Mouse (Mus musculus) layer of hippocampus, postnatal 14 days (tissue): Measurements from ENCODE around the gene Krt12. TPM values are rescaled to one million over a fixed set of nuclear protein-coding genes. Genes with fewer than 3 reads are reported as not detected.

Experiments
- DNase-seq, 2 experiments: peaks; one replicate each; pipeline ENCODE4 v3.0.0; 2021 to 2022; ENCODE audit warnings: low spot score in 2 of 2, mixed read lengths in 1 of 2
- total RNA-seq, 2 experiments: library from RNA; stranded (reverse); gene quantifications; 2 replicates each; pipeline ENCODE4 v1.2.3; 2021

Gene Krt12
- total RNA-seq, 2 experiments from 2014 or later = 1.1 to 1.5 TPM

DNA sequence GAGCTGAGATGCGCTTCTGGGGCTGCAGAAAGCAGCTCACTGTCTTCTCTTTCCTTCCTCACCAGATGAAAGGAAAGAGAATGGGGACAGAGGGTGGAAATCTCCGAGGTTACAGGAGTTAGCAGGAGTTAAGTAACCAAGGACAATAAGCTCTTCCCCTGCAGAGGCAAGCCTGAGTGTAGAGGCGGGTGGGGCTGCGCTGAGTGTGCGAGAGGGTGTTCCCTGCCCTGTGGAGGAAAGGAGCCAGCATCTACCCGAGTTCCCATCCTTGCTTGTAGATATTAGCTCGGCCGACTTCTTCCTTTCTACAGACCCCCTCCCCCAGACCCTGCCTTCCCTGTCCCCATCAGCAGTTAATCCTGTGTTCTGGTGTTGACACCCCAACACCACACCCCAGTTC, 23.2 kb downstream of the Krt12 start:
- DNase-seq = no peak

DNA sequence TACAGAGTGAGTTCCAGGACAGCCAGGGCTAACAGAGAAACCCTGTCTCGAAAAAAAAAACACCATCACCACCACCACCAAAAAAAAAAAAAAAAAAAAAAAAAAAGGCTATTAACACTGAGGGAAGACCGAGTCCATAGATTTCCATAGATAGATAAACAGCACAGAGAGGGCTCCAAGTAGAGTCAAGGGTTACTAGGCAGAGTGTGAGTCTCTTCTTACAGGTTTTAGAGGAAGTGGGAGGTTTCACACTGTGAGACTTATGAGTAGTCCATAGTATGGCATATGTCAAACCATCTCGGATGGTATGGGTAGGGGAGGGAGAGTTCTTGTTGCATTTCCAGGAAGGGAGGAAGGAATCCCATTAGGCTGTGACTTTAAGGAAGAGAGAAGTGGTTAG, 24.0 kb downstream of the Krt12 start:
- DNase-seq = no peak

DNA sequence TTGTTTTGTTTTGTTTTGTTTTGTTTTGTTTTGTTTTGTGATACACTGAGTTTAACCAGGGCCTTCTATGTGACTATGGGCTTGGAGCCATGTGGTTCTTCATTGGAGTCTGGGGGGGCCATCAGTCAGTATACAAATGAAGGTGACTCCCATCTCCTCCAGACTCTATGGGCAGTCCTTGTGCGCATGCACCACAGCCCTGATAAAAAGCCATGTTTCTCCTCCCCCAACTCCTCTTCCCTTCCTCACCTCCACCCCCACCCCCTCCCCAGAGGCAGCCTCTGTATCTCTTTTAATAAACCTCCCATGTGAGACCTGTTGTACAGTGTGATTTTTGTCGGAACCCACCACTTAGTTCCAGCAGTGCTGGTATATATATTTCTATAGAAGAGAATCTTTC, 25.4 kb downstream of the Krt12 start:
- DNase-seq = no peak

GRCm38 (mm10) chr11:99396034-99396433, 26.0 kb downstream of the Krt12 start:
- no peak for DNase-seq

DNA sequence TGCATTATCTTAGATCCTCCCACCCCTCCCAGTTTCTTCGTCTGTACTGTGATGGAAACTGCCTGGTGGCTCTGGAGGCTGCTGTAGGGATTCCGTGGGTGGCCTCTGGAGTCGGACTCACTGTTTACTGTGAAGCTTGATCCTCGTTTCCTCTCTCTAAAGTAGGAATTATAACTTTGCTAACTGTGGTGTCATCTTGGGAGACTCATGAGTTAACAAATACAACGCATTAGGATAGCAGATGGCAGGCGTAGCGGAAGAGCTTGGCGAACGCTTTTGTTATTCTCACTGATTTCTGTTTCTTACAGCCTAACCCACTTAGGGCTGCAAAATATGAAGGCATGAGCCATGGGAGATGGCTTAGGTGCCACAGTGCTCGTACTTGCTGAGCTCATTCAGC, 29.6 kb downstream of the Krt12 start:
- DNase-seq = peak in 1 of 2 experiments; percentile 46

DNA sequence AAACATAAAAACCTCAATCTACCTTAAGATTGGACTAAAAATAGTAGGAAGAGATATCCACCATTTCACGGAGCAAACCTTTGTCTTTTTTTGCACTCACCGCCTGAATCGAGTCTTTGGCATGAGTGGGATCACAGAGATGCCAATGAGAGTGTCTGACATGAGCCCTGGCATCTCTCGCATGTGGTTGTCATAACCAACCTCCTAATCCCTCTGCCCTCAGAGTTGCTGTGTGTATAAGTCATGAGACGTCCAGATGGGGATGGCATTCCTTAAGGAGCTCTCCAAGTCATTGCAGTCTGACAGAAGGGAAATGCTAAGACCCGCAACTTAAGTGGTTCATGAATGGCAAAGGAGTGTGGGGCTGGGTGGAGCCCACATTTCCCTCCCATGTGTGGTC, 30.7 kb downstream of the Krt12 start:
- no peak for DNase-seq

DNA sequence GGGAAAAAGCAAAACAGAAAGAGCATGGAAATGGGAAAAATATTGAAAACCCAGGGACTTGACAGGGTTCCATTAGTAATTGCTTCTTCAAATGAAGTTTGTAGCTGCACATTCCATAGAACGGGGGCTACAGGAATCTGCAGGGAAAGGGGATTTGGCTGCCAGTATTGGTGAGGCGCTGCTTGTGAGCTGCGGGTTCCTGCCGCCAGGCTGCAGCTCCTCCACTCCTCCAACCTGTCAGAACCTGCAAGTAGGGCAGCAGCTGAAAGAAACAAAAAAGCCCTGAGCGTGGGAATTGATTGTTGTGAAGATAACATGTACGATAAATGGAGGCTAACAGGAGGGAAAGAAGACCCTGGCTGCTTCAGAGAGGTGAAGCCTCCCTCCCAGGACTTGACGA, 31.2 kb downstream of the Krt12 start:
- no peak for DNase-seq

- no peak for DNase-seq
Measured at GRCm38 (mm10) chr11:99389264-99389663, 32.8 kb downstream of the Krt12 start, which contains the start of gene Krt10. Krt10 (minus strand) TSS chr11:99389364.

GRCm38 (mm10) chr11:99388661-99389060, 33.4 kb downstream of the Krt12 start:
- no peak for DNase-seq

GRCm38 (mm10) chr11:99385813-99386721, 36.0 kb downstream of the Krt12 start:
- DNase-seq = peak; percentile 84 to 90

DNA sequence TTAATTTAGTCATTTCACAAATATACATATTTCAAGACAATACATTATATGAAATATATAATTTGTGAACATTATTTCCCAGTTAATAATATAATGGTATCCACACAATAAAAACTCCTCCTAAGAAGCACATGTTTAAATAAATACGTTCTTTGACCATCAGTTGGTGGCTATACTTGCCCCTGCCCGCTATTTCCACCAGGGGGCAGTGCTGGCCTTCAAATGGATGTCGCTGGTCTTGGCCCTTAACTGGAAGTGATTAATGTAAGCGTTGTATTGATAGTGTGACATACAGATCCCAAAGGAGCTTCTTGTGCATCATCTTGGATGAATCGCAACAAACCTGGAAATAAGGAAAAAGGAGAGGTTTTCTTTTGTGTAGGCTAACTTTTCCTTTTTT, 42.5 kb downstream of the Krt12 start:
- peak; percentile 54 to 85 for DNase-seq

DNA sequence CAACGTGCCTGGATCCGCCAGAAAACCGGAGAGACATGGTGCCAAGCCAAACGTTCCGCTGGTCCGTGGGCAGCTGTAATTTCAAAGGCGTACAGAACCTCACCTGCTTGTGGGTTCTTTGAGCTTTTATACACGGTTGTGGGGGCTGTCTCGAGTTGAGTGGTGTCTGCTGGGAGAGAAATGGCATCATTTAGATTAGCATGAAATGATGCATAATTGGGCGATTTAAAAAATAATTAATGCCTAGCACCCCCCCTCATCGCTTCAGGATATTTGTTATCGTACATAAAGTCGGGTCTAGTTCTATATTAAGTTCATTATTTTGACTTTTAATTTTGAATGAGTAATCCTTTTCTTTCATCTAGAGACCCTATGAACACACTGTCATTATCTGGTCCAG, 47.3 kb downstream of the Krt12 start, which contains the start of gene Krt28:
Gene Krt28, minus strand, starts transcription at position 101 of the 400 bp plus-strand sequence.
- DNase-seq = no peak

DNA sequence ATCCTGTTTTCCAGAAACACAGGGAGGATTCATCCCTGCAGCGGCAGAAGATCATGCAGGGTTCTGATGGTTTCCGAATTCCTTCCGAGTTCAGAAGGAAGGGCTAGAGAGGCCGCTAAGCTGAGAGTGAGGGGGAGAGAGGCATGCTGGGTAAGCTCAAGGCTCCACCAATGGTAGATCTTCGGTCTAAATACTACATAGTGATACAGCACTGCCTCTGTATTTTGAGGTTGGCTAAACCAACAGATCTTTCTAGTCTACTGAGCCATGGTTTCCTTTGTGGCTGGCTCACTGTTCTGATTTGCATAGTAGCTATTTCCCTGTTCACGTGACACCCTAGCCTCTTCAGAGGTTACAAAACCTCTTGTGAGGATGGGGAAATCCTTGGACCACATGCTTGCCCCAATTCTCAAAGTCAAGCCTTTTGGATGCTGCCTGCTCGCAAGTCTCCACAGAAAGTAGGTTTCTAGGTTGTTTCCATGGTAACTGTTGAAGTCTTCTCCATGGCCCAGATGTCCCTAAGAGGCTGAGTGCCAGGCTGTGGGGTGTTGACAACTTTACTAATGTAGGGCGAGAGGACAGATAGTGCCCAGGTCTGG, 52.1 kb downstream of the Krt12 start:
- DNase-seq = peak; percentile 39 to 60

GRCm38 (mm10) chr11:99369229-99369628, 52.8 kb downstream of the Krt12 start:
- no peak for DNase-seq

- no peak for DNase-seq
Measured at GRCm38 (mm10) chr11:99366791-99367190, 55.3 kb downstream of the Krt12 start.

Other genes starting within 250 kb of the Krt12 start
- 10 to 100 TPM; 75.4 to 80.2 TPM for gene Smarce1, start 191.2 kb downstream of the Krt12 start, total RNA-seq
- 10 to 100 TPM; 28.4 to 32.8 TPM for gene Krt222, start 178.2 kb downstream of the Krt12 start, total RNA-seq
- not detected for gene Krt24, start 137.0 kb downstream of the Krt12 start, total RNA-seq
- gene Krt25, start 99.3 kb downstream of the Krt12 start, total RNA-seq = not detected
- under 1 TPM in 1 of 2 experiments, not detected in 1; 0.14 TPM for gene Krt26, start 84.3 kb downstream of the Krt12 start, total RNA-seq
- not detected for gene Krt27, start 71.2 kb downstream of the Krt12 start, total RNA-seq
- gene Krt28, start 47.4 kb downstream of the Krt12 start, total RNA-seq = under 1 TPM; 0.32 to 0.45 TPM
- 10 to 100 TPM; 13.0 to 14.4 TPM for gene Krt10, start 32.9 kb downstream of the Krt12 start, total RNA-seq
- not detected for gene Krt20, start 15.9 kb upstream of the Krt12 start, total RNA-seq
- not detected for gene Krt23, start 70.9 kb upstream of the Krt12 start, total RNA-seq
- not detected for gene Krt39, start 99.1 kb upstream of the Krt12 start, total RNA-seq
- gene Krt40, start 120.9 kb upstream of the Krt12 start, total RNA-seq = not detected
- not detected for gene Krtap3-3, start 128.6 kb upstream of the Krt12 start, total RNA-seq
- gene Krtap3-2, start 134.6 kb upstream of the Krt12 start, total RNA-seq = not detected
- gene Gm11939, start 137.2 kb upstream of the Krt12 start, total RNA-seq = not detected
- gene Krtap3-1, start 144.4 kb upstream of the Krt12 start, total RNA-seq = not detected
- not detected for gene Krtap1-5, start 158.8 kb upstream of the Krt12 start, total RNA-seq
- gene Krtap1-4, start 161.4 kb upstream of the Krt12 start, total RNA-seq = not detected
- gene Krtap1-3, start 169.1 kb upstream of the Krt12 start, total RNA-seq = not detected
- gene Krtap9-3, start 175.8 kb upstream of the Krt12 start, total RNA-seq = not detected
- gene Gm11938, start 181.0 kb upstream of the Krt12 start, total RNA-seq = not detected
- not detected for gene Gm11937, start 187.9 kb upstream of the Krt12 start, total RNA-seq
- not detected for gene Krtap2-4, start 192.6 kb upstream of the Krt12 start, total RNA-seq
- not detected for gene Gm11562, start 198.2 kb upstream of the Krt12 start, total RNA-seq
- not detected for gene Krtap4-1, start 206.0 kb upstream of the Krt12 start, total RNA-seq
- gene Krtap4-2, start 212.8 kb upstream of the Krt12 start, total RNA-seq = not detected
- gene Krtap4-7, start 221.8 kb upstream of the Krt12 start, total RNA-seq = not detected
- not detected for gene Gm11555, start 228.0 kb upstream of the Krt12 start, total RNA-seq
- not detected for gene Gm11563, start 236.7 kb upstream of the Krt12 start, total RNA-seq
- gene Krtap4-6, start 243.7 kb upstream of the Krt12 start, total RNA-seq = not detected